ENCODE assay signal across 29 mouse cellular contexts in genomic region chr3:156883873-156884272, GRCm38 (mm10).
A peak's percentile ranks its signal among the peaks of the same experiment; 100 is the strongest.
DNase-seq lines count a peak whose midpoint lies in the region; ATAC-seq and TF ChIP-seq lines count a peak whose summit lies in the region.
"Had no signal": no experiment of that assay in that cellular context is flagged by ENCODE, and none has a peak within 500 bp of the region (broad histone marks: within the 10 kb centered on the region; RNA-seq: fewer than 3 reads in every experiment).

No protein-coding gene starts in this region.

- no peak for TF ChIP-seq EP300 in lung, postnatal 0 days (IDR thresholded peaks at IDR 0.05)

- no peak for ATAC-seq in kidney, embryonic 14.5 days (ENCODE audit: low FRiP score, low TSS enrichment)
- peak; percentile 59 for ATAC-seq in kidney, postnatal 0 days (replicated peaks; ENCODE audit: low FRiP score, low read depth)
- ATAC-seq in lung, postnatal 0 days, result no peak
- ATAC-seq: forebrain, postnatal 0 days; Patski had no signal

- WGBS in kidney, embryonic 14.5 days, result 100% methylated on average over 1 of the region's 1 CpGs
- WGBS in kidney, adult 2 months, result 74% methylated on average over 1 of the region's 1 CpGs
- 89% methylated on average over 1 of the region's 1 CpGs for WGBS in kidney, postnatal 0 days
- 86% methylated on average over 1 of the region's 1 CpGs for WGBS in lung, postnatal 0 days

- no peak overlapping the region for H3K27ac ChIP-seq in kidney, embryonic 14.5 days (ENCODE audit: low read depth, low read length)
- no peak overlapping the region for H3K27ac ChIP-seq in kidney, adult 2 months (ENCODE audit: insufficient read depth, low read depth, low read length)
- H3K27ac ChIP-seq in kidney, postnatal 0 days, result no peak overlapping the region
- H3K27ac ChIP-seq in lung, postnatal 0 days (ENCODE audit: low read length), result no peak overlapping the region
- H3K27ac ChIP-seq: embryonic facial prominence, embryonic 10.5 days; embryonic facial prominence, embryonic 15.5 days; forebrain, embryonic 12.5 days; hindbrain, embryonic 13.5 days; left cerebral cortex, adult 2 months; limb, embryonic 12.5 days; liver, embryonic 15.5 days; midbrain, embryonic 12.5 days; neural tube, embryonic 12.5 days had no signal

- H3K9ac ChIP-seq in kidney, embryonic 14.5 days (ENCODE audit: low read depth, low read length), result no peak overlapping the region
- H3K9ac ChIP-seq in kidney, postnatal 0 days (ENCODE audit: low read depth, low read length), result no peak overlapping the region
- H3K9ac ChIP-seq in lung, postnatal 0 days (replicated peaks; ENCODE audit: low read depth), result no peak overlapping the region
- H3K9ac ChIP-seq: embryonic facial prominence, embryonic 15.5 days; forebrain, embryonic 12.5 days; forebrain, postnatal 0 days; hindbrain, embryonic 13.5 days; limb, embryonic 12.5 days; liver, embryonic 15.5 days; lung, embryonic 14.5 days; midbrain, embryonic 12.5 days; neural tube, embryonic 12.5 days had no signal

- TF ChIP-seq CTCF in kidney, adult 2 months (conservative IDR thresholded peaks at IDR 0.05; ENCODE audit: insufficient read depth, insufficient read length, low read depth, low read length), result no peak
- no peak for TF ChIP-seq CTCF in kidney, postnatal 0 days (IDR thresholded peaks at IDR 0.05; ENCODE audit: low read depth)
- no peak for TF ChIP-seq CTCF in lung, postnatal 0 days (IDR thresholded peaks at IDR 0.05)

- no peak for TF ChIP-seq POLR2A in kidney, adult 2 months (IDR thresholded peaks at IDR 0.05; ENCODE audit: low read depth, low read length)

- H3K4me3 ChIP-seq in kidney, embryonic 14.5 days (ENCODE audit: low read length), result no peak overlapping the region
- H3K4me3 ChIP-seq in kidney, adult 2 months (ENCODE audit: insufficient read depth, low read depth, low read length), result no peak overlapping the region
- no peak overlapping the region for H3K4me3 ChIP-seq in kidney, postnatal 0 days (replicated peaks; ENCODE audit: low read depth, low read length)
- H3K4me3 ChIP-seq in lung, postnatal 0 days (ENCODE audit: low read depth, low read length), result no peak overlapping the region
- H3K4me3 ChIP-seq: embryonic facial prominence, embryonic 10.5 days; embryonic facial prominence, embryonic 15.5 days; forebrain, embryonic 12.5 days; hindbrain, embryonic 13.5 days; left cerebral cortex, adult 2 months; limb, embryonic 12.5 days; liver, embryonic 15.5 days; megakaryocyte, embryonic 14.5 days; midbrain, embryonic 12.5 days; myocyte; neural tube, embryonic 12.5 days had no signal

- peak; percentile 13 for DNase-seq in kidney, adult 18-20 months
- peak; percentile 88 for DNase-seq in kidney, adult 2 months
- no peak for DNase-seq in kidney, postnatal 0 days (ENCODE audit: low spot score)
- DNase-seq in left cerebral cortex, adult 18-20 months (ENCODE audit: low spot score in 2 of 2), result no peak
- no peak for DNase-seq in lung, postnatal 10 days
- DNase-seq in lung, postnatal 0 days (ENCODE audit: low spot score), result no peak
- DNase-seq: adrenal gland, postnatal 14 days; cerebellum, adult 18-20 months; forebrain, postnatal 0 days; gastrocnemius, postnatal 14 days; heart, adult 11 months; heart, postnatal 36 days; lung, embryonic 14.5 days; lung, postnatal 4 days; right cerebral cortex, postnatal 4 days had no signal

- no peaks in the 10 kb centered on the region for H3K27me3 ChIP-seq in kidney, embryonic 14.5 days (ENCODE audit: control insufficient read depth, insufficient read depth, low read length)
- H3K27me3 ChIP-seq in kidney, adult 2 months (replicated peaks; ENCODE audit: control insufficient read depth, insufficient read depth, low read length), result no peaks in the 10 kb centered on the region
- no peaks in the 10 kb centered on the region for H3K27me3 ChIP-seq in kidney, postnatal 0 days (ENCODE audit: insufficient read depth, low read length)
- no peaks in the 10 kb centered on the region for H3K27me3 ChIP-seq in lung, postnatal 0 days (replicated peaks; ENCODE audit: insufficient read depth, low read length)
- H3K27me3 ChIP-seq: embryonic facial prominence, embryonic 15.5 days; forebrain, embryonic 12.5 days; hindbrain, embryonic 13.5 days; limb, embryonic 12.5 days; liver, embryonic 15.5 days; megakaryocyte, embryonic 14.5 days; midbrain, embryonic 12.5 days; neural tube, embryonic 12.5 days; Patski had no signal

- no peaks in the 10 kb centered on the region for H3K36me3 ChIP-seq in kidney, embryonic 14.5 days (ENCODE audit: control insufficient read depth, insufficient read depth, low read length)
- H3K36me3 ChIP-seq in kidney, adult 2 months (ENCODE audit: control insufficient read depth, insufficient read depth, low read length), result no peaks in the 10 kb centered on the region
- no peaks in the 10 kb centered on the region for H3K36me3 ChIP-seq in kidney, postnatal 0 days (ENCODE audit: insufficient read depth, low read length)
- no peaks in the 10 kb centered on the region for H3K36me3 ChIP-seq in lung, postnatal 0 days (ENCODE audit: insufficient read depth, low read length)
- H3K36me3 ChIP-seq: embryonic facial prominence, embryonic 10.5 days; embryonic facial prominence, embryonic 15.5 days; forebrain, embryonic 12.5 days; hindbrain, embryonic 13.5 days; limb, embryonic 12.5 days; liver, embryonic 15.5 days; midbrain, embryonic 12.5 days; neural tube, embryonic 12.5 days had no signal

- H3K9me3 ChIP-seq in kidney, embryonic 14.5 days (ENCODE audit: control insufficient read depth, low read length), result no peaks in the 10 kb centered on the region
- H3K9me3 ChIP-seq in kidney, postnatal 0 days (replicated peaks; ENCODE audit: low read length), result no peaks in the 10 kb centered on the region
- H3K9me3 ChIP-seq in lung, postnatal 0 days (ENCODE audit: low read length), result no peaks in the 10 kb centered on the region
- H3K9me3 ChIP-seq: embryonic facial prominence, embryonic 10.5 days; embryonic facial prominence, embryonic 15.5 days; forebrain, embryonic 12.5 days; hindbrain, embryonic 13.5 days; limb, embryonic 12.5 days; liver, embryonic 15.5 days; midbrain, embryonic 12.5 days; neural tube, embryonic 12.5 days had no signal

- no peaks in the 10 kb centered on the region for H3K4me1 ChIP-seq in kidney, embryonic 14.5 days (ENCODE audit: control insufficient read depth, insufficient read depth, low read length)
- 0 out of 2 replicates have a peak, but pooled peaks cover 3% of the 10 kb centered on the region for H3K4me1 ChIP-seq in kidney, adult 2 months (ENCODE audit: control insufficient read depth, insufficient read depth, low read length)
- H3K4me1 ChIP-seq in kidney, postnatal 0 days (replicated peaks; ENCODE audit: insufficient read depth, low read length), result no peaks in the 10 kb centered on the region
- no peaks in the 10 kb centered on the region for H3K4me1 ChIP-seq in lung, postnatal 0 days (ENCODE audit: insufficient read depth, low read depth, low read length)
- H3K4me1 ChIP-seq: embryonic facial prominence, embryonic 10.5 days; embryonic facial prominence, embryonic 15.5 days; forebrain, embryonic 12.5 days; hindbrain, embryonic 13.5 days; limb, embryonic 12.5 days; liver, embryonic 15.5 days; megakaryocyte, embryonic 14.5 days; midbrain, embryonic 12.5 days; neural tube, embryonic 12.5 days had no signal

- H3K4me2 ChIP-seq in kidney, embryonic 14.5 days (replicated peaks; ENCODE audit: low read depth, low read length), result no peak overlapping the region
- no peak overlapping the region for H3K4me2 ChIP-seq in kidney, postnatal 0 days (ENCODE audit: low read length)
- no peak overlapping the region for H3K4me2 ChIP-seq in lung, postnatal 0 days (replicated peaks; ENCODE audit: low read depth, low read length)
- H3K4me2 ChIP-seq: embryonic facial prominence, embryonic 15.5 days; forebrain, embryonic 12.5 days; heart, embryonic 11.5 days; hindbrain, embryonic 13.5 days; limb, embryonic 12.5 days; liver, embryonic 15.5 days; lung, embryonic 14.5 days; midbrain, embryonic 12.5 days; neural tube, embryonic 12.5 days had no signal

Comparison
In these comparisons a context has a peak if more than half of its experiments do, and no peak if none do; other contexts are left out.
1. DNase-seq: peak in kidney, adult 18-20 months (single experiment) and kidney, adult 2 months (single experiment); none in kidney, postnatal 0 days (single experiment), left cerebral cortex, adult 18-20 months (0 of 2), lung, postnatal 10 days (single experiment) and lung, postnatal 0 days (single experiment).